Mouse (Mus musculus): ENCODE data around the gene Ank3. TPM values are rescaled to one million over a fixed set of nuclear protein-coding genes. Genes with fewer than 3 reads are reported as not detected.

Gene Ank3
- polyA plus RNA-seq, 1 experiment from 2014 or later: 47.6 TPM

GRCm38 (mm10) chr10:69736241-69736640 lies 337.7 kb downstream of the Ank3 start:
- Histone ChIP-seq H3K36me3 (ENCODE audit: insufficient read depth, low read length) (no peaks in the 10 kb centered on the region), H3K27ac (ENCODE audit: low read length) (no peak overlapping the region), H3K27me3 (ENCODE audit: insufficient read depth, low read length) (no peaks in the 10 kb centered on the region), H3K9me3 (ENCODE audit: low read length) (no peaks in the 10 kb centered on the region), H3K9ac (replicated peaks; ENCODE audit: low read length) (no peak overlapping the region), H3K4me2 (replicated peaks; ENCODE audit: low read depth, low read length) (no peak overlapping the region), H3K4me1 (ENCODE audit: insufficient read depth, low read length) (peaks cover 16% of the 10 kb centered on the region), H3K4me3 (ENCODE audit: low read length) (no peak overlapping the region)
- ATAC-seq (ENCODE audit: low FRiP score, low TSS enrichment): peak; percentile 58; the same call in 1 of the 2 replicates
- 47% methylated on average over 7 of the region's 7 CpGs for WGBS

DNA sequence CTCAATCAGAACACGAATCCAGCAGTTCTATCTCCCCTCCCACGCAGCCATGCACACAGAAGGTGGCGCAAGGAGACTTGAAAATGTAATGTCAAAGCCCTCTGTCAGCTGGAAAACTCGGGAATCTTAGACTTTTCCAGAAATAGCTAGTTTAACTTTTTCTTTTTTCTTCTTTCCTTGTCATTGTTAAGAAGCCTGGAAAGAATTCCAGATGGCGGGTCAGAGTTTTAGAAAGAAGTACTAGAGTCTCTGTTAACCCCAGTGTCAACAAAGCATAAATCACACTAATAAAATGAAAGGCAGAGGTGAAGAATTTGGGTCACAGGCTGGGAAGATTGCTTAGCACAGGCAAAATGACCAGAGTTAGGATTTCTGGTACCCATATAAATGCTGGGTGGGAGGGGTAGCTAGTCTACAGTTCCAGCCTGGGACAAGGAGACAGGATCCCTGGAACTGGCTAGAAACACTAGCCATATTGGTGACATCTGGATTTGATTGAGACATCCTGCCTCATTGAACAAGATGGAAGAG lies 340.2 kb downstream of the Ank3 start:
- 20% methylated on average over 5 of the region's 5 CpGs for WGBS
- H3K4me1 ChIP-seq (ENCODE audit: insufficient read depth, low read length): peaks cover 16% of the 10 kb centered on the region
- no peak overlapping the region for H3K9ac ChIP-seq (replicated peaks; ENCODE audit: low read length)
- no peaks in the 10 kb centered on the region for H3K9me3 ChIP-seq (ENCODE audit: low read length)
- H3K4me2 ChIP-seq (replicated peaks; ENCODE audit: low read depth, low read length): no peak overlapping the region
- H3K36me3 ChIP-seq (ENCODE audit: insufficient read depth, low read length): no peaks in the 10 kb centered on the region
- H3K27ac ChIP-seq (ENCODE audit: low read length): peak overlapping the region; percentile 62
- no peaks in the 10 kb centered on the region for H3K27me3 ChIP-seq (ENCODE audit: insufficient read depth, low read length)
- H3K4me3 ChIP-seq (ENCODE audit: low read length): no peak overlapping the region
- ATAC-seq (ENCODE audit: low FRiP score, low TSS enrichment): peak; percentile 75; the same call in 1 of the 2 replicates

DNA sequence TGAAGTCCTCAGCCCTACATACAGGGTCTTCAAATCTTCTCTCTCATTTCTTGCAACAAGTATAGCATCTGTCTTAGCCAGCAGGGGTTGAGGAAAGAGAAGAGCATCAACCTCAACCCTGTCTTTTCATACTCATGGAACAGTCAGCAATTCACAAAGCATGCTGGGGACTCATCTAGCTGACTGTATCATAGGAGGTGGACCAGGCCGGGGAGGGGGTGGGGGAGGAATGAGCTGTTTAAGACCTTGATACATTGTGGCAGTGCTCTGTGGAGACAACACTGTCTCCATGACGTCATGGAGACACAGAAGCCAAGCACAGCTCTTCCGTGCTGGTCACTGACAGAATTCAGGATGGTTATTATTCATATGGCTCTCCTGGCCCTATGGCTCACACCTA lies 344.0 kb downstream of the Ank3 start:
- Histone ChIP-seq H3K27ac (ENCODE audit: low read length) (no peak overlapping the region), H3K27me3 (ENCODE audit: insufficient read depth, low read length) (no peaks in the 10 kb centered on the region), H3K4me2 (replicated peaks; ENCODE audit: low read depth, low read length) (no peak overlapping the region), H3K9ac (replicated peaks; ENCODE audit: low read length) (no peak overlapping the region), H3K4me3 (ENCODE audit: low read length) (no peak overlapping the region), H3K9me3 (ENCODE audit: low read length) (no peaks in the 10 kb centered on the region), H3K36me3 (ENCODE audit: insufficient read depth, low read length) (no peaks in the 10 kb centered on the region), H3K4me1 (ENCODE audit: insufficient read depth, low read length) (peaks cover 31% of the 10 kb centered on the region)
- 70% methylated on average over 3 of the region's 3 CpGs for WGBS
- no peak for ATAC-seq (ENCODE audit: low FRiP score, low TSS enrichment)

- Histone ChIP-seq H3K4me1 (ENCODE audit: insufficient read depth, low read length) (peaks cover 20% of the 10 kb centered on the region), H3K4me2 (replicated peaks; ENCODE audit: low read depth, low read length) (no peak overlapping the region), H3K36me3 (ENCODE audit: insufficient read depth, low read length) (no peaks in the 10 kb centered on the region), H3K9ac (replicated peaks; ENCODE audit: low read length) (no peak overlapping the region; the same call in 1 of the 2 replicates), H3K4me3 (ENCODE audit: low read length) (no peak overlapping the region), H3K27me3 (ENCODE audit: insufficient read depth, low read length) (no peaks in the 10 kb centered on the region), H3K9me3 (ENCODE audit: low read length) (no peaks in the 10 kb centered on the region), H3K27ac (ENCODE audit: low read length) (no peak overlapping the region)
- ATAC-seq (ENCODE audit: low FRiP score, low TSS enrichment): no peak
- WGBS: 39% methylated on average over 8 of the region's 8 CpGs
Observed at GRCm38 (mm10) chr10:69744181-69744580, 345.6 kb downstream of the Ank3 start.

DNA sequence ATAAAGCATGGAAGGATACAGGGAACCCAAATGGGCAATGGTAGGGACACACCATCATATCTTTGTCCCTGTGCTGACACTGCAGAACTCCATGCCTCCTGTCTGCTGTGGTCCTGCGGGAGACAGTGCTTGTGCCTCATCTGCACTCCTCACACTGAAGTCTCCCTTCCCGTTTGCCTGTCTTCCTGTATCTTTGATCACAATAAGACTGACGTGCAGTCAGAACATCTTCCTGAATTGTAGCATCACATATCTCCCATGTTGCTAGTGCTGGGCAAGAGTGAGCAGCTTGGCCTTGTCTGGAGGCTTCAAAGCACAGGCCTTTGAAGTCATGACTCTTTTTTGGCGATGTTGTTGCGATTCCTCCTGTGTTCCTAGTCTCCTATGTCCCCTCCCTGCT lies 346.3 kb downstream of the Ank3 start:
- Histone ChIP-seq H3K9ac (replicated peaks; ENCODE audit: low read length) (no peak overlapping the region), H3K9me3 (ENCODE audit: low read length) (no peaks in the 10 kb centered on the region), H3K27me3 (ENCODE audit: insufficient read depth, low read length) (no peaks in the 10 kb centered on the region), H3K4me2 (replicated peaks; ENCODE audit: low read depth, low read length) (no peak overlapping the region), H3K36me3 (ENCODE audit: insufficient read depth, low read length) (no peaks in the 10 kb centered on the region), H3K27ac (ENCODE audit: low read length) (no peak overlapping the region), H3K4me3 (ENCODE audit: low read length) (no peak overlapping the region), H3K4me1 (ENCODE audit: insufficient read depth, low read length) (peaks cover 15% of the 10 kb centered on the region)
- WGBS: 68% methylated on average over 5 of the region's 5 CpGs
- ATAC-seq (ENCODE audit: low FRiP score, low TSS enrichment): no peak

DNA sequence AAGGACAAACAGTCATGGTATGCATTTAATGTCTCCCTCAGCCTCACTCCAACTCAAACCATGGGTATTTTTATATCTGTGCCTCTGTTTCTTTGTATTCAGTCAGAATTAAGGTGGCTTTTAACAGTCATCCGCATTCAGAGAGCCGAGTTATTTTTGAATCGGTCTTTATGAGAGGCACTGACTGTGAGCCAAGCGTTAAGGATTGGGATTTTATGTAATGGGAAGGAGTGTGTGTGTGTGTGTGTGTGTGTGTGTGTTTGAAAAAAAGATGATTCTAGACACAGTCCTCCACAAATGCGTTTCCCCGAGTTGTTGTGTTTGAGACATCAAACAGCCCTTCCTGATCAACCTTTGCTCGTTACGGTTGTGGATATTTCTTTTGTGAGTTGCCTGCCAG lies 347.7 kb downstream of the Ank3 start:
- Histone ChIP-seq H3K4me2 (replicated peaks; ENCODE audit: low read depth, low read length) (no peak overlapping the region), H3K27me3 (ENCODE audit: insufficient read depth, low read length) (no peaks in the 10 kb centered on the region), H3K27ac (ENCODE audit: low read length) (no peak overlapping the region), H3K4me3 (ENCODE audit: low read length) (no peak overlapping the region), H3K9ac (replicated peaks; ENCODE audit: low read length) (no peak overlapping the region), H3K36me3 (ENCODE audit: insufficient read depth, low read length) (no peaks in the 10 kb centered on the region), H3K4me1 (ENCODE audit: insufficient read depth, low read length) (peaks cover 15% of the 10 kb centered on the region), H3K9me3 (ENCODE audit: low read length) (no peaks in the 10 kb centered on the region)
- no peak for ATAC-seq (ENCODE audit: low FRiP score, low TSS enrichment)
- 60% methylated on average over 8 of the region's 8 CpGs for WGBS

- peaks cover 18% of the 10 kb centered on the region for H3K4me1 ChIP-seq (ENCODE audit: insufficient read depth, low read length)
- no peaks in the 10 kb centered on the region for H3K9me3 ChIP-seq (ENCODE audit: low read length)
- H3K4me2 ChIP-seq (replicated peaks; ENCODE audit: low read depth, low read length): no peak overlapping the region
- WGBS: 46% methylated on average over 5 of the region's 5 CpGs
- no peak overlapping the region for H3K4me3 ChIP-seq (ENCODE audit: low read length)
- no peaks in the 10 kb centered on the region for H3K36me3 ChIP-seq (ENCODE audit: insufficient read depth, low read length)
- no peak overlapping the region for H3K27ac ChIP-seq (ENCODE audit: low read length)
- H3K27me3 ChIP-seq (ENCODE audit: insufficient read depth, low read length): no peaks in the 10 kb centered on the region
- no peak for ATAC-seq (ENCODE audit: low FRiP score, low TSS enrichment)
- no peak overlapping the region for H3K9ac ChIP-seq (replicated peaks; ENCODE audit: low read length)
Observed at GRCm38 (mm10) chr10:69746730-69747129, 348.2 kb downstream of the Ank3 start.

GRCm38 (mm10) chr10:69751416-69751815 lies 352.8 kb downstream of the Ank3 start:
- H3K9ac ChIP-seq (replicated peaks; ENCODE audit: low read length): no peak overlapping the region
- peaks cover 3% of the 10 kb centered on the region; the same call in 1 of the 2 replicates for H3K9me3 ChIP-seq (ENCODE audit: low read length)
- no peaks in the 10 kb centered on the region for H3K27me3 ChIP-seq (ENCODE audit: insufficient read depth, low read length)
- no peak overlapping the region for H3K27ac ChIP-seq (ENCODE audit: low read length)
- H3K4me3 ChIP-seq (ENCODE audit: low read length): no peak overlapping the region
- H3K4me2 ChIP-seq (replicated peaks; ENCODE audit: low read depth, low read length): no peak overlapping the region; the same call in 1 of the 2 replicates
- H3K36me3 ChIP-seq (ENCODE audit: insufficient read depth, low read length): no peaks in the 10 kb centered on the region
- no peak for ATAC-seq (ENCODE audit: low FRiP score, low TSS enrichment)
- H3K4me1 ChIP-seq (ENCODE audit: insufficient read depth, low read length): 0 out of 2 replicates have a peak, but pooled peaks cover 9% of the 10 kb centered on the region
- WGBS: 16% methylated on average over 7 of the region's 7 CpGs

GRCm38 (mm10) chr10:69753464-69753863 lies 354.9 kb downstream of the Ank3 start:
- Histone ChIP-seq H3K4me2 (replicated peaks; ENCODE audit: low read depth, low read length) (no peak overlapping the region), H3K36me3 (ENCODE audit: insufficient read depth, low read length) (no peaks in the 10 kb centered on the region), H3K4me1 (ENCODE audit: insufficient read depth, low read length) (0 out of 2 replicates have a peak, but pooled peaks cover 3% of the 10 kb centered on the region), H3K27ac (ENCODE audit: low read length) (no peak overlapping the region), H3K4me3 (ENCODE audit: low read length) (no peak overlapping the region), H3K27me3 (ENCODE audit: insufficient read depth, low read length) (no peaks in the 10 kb centered on the region), H3K9ac (replicated peaks; ENCODE audit: low read length) (no peak overlapping the region), H3K9me3 (ENCODE audit: low read length) (peaks cover 3% of the 10 kb centered on the region; the same call in 1 of the 2 replicates)
- 66% methylated on average over 11 of the region's 11 CpGs for WGBS
- ATAC-seq (ENCODE audit: low FRiP score, low TSS enrichment): no peak

GRCm38 (mm10) chr10:69756956-69757672 lies 358.5 kb downstream of the Ank3 start:
- H3K4me3 ChIP-seq (ENCODE audit: low read length): no peak overlapping the region
- H3K9me3 ChIP-seq (ENCODE audit: low read length): peaks cover 3% of the 10 kb centered on the region; the same call in 1 of the 2 replicates
- no peaks in the 10 kb centered on the region for H3K36me3 ChIP-seq (ENCODE audit: insufficient read depth, low read length)
- WGBS: 44% methylated on average over 4 of the region's 4 CpGs
- H3K4me2 ChIP-seq (replicated peaks; ENCODE audit: low read depth, low read length): no peak overlapping the region
- H3K9ac ChIP-seq (replicated peaks; ENCODE audit: low read length): no peak overlapping the region
- ATAC-seq (ENCODE audit: low FRiP score, low TSS enrichment): peak; percentile 73
- no peaks in the 10 kb centered on the region for H3K27me3 ChIP-seq (ENCODE audit: insufficient read depth, low read length)
- peak overlapping the region; percentile 32; the same call in 1 of the 2 replicates for H3K27ac ChIP-seq (ENCODE audit: low read length)
- no peaks in the 10 kb centered on the region; the same call in 1 of the 2 replicates for H3K4me1 ChIP-seq (ENCODE audit: insufficient read depth, low read length)
